Mouse (Mus musculus) bone marrow, adult 2 months (tissue): ENCODE measurements around the gene Ppp1r9b. TPM values are rescaled to one million over a fixed set of nuclear protein-coding genes. Genes with fewer than 3 reads are reported as not detected.

Experiments
- H3K27ac ChIP-seq: fragments of 200-500 bp; 2 replicates; pipeline ENCODE4 v1.5.1; 2012; ENCODE audit warnings: low read depth, mild to moderate bottlenecking, control low read depth, inconsistent platforms, low read length; ENCODE audit not compliant: control insufficient read depth, poor library complexity, insufficient read depth
- H3K4me1 ChIP-seq: fragments of 200-500 bp; 2 replicates; pipeline ENCODE4 v1.6.1; 2011; ENCODE audit warnings: low read length; ENCODE audit not compliant: control insufficient read depth, insufficient read depth
- H3K4me3 ChIP-seq: fragments of 200-500 bp; replicated peaks from 2 replicates; pipeline ENCODE3; 2011; ENCODE audit warnings: mild to moderate bottlenecking, low read depth, low read length, control low read depth; ENCODE audit not compliant: control insufficient read depth
- CTCF ChIP-seq: fragments of 200-500 bp; IDR thresholded peaks from 2 replicates; pipeline ENCODE4 v1.5.1; 2011; ENCODE audit warnings: low read length, control low read depth; ENCODE audit not compliant: control insufficient read depth, insufficient read depth
- POLR2A ChIP-seq: fragments of 200-500 bp; IDR thresholded peaks from 2 replicates; pipeline ENCODE4 v1.6.1; 2011; ENCODE audit warnings: low read depth, mild to moderate bottlenecking, control low read depth, low read length, borderline replicate concordance; ENCODE audit not compliant: control insufficient read depth
- WGBS: fragments of 180-500 bp; shearing (Covaris S2); methylation state at CpG from one replicate; pipeline ENCODE4 v1.1.7; 2018; 5-methylcytosine and 5-hydroxymethylcytosine counted together
- polyA plus RNA-seq: library from polyadenylated mRNA; stranded (reverse); fragments of >200 nt; gene quantifications from 2 replicates; pipeline ENCODE4 v1.2.4, GENCODE M21; 2011; ENCODE audit warnings: low replicate concordance; ENCODE audit not compliant: missing spikeins, insufficient read depth, insufficient read length

Ppp1r9b gene
- polyA plus RNA-seq, 1 experiment: 73.2 TPM

DNA sequence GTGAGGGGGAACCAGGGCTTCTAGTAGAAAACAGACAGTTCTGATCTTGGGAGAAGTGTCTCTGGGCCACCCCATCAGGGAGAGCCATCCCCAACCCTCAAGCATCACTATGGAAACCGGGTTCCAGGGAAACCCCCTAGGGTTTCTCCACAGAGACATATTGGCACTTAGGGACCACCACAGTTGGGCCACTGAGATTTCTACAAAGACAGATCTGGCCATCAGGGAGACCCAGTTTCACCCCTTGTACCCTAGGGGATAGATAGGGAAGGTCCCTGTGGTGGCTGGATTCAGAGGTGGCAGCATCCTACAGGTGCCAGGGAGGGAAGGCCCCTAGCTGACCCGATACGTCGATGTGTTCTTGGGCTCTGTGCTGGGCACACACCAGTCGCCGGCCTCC lies 36.0 kb downstream of the Ppp1r9b start:
- Histone ChIP-seq H3K4me1 (no peaks in the 10 kb centered on the region), H3K27ac (no peak overlapping the region), H3K4me3 (no peak overlapping the region)
- 88% methylated on average over 6 of the region's 6 CpGs for WGBS
- TF ChIP-seq POLR2A: no peak
- TF ChIP-seq CTCF: no peak

GRCm38 (mm10) chr11:95027850-95028470 lies 37.1 kb downstream of the Ppp1r9b start:
- no peak for TF ChIP-seq POLR2A
- no peak for TF ChIP-seq CTCF
- WGBS: 83% methylated on average over 13 of the region's 13 CpGs
- Histone ChIP-seq H3K4me1 (no peaks in the 10 kb centered on the region), H3K27ac (no peak overlapping the region), H3K4me3 (no peak overlapping the region)

GRCm38 (mm10) chr11:95032945-95033344 lies 42.1 kb downstream of the Ppp1r9b start:
- H3K27ac ChIP-seq: no peak overlapping the region
- H3K4me3 ChIP-seq: no peak overlapping the region
- 74% methylated on average over 6 of the region's 6 CpGs for WGBS
- TF ChIP-seq POLR2A (no peak), CTCF (no peak)
- H3K4me1 ChIP-seq: no peaks in the 10 kb centered on the region

GRCm38 (mm10) chr11:95033617-95034016 lies 42.8 kb downstream of the Ppp1r9b start:
- Histone ChIP-seq H3K4me3 (no peak overlapping the region), H3K27ac (no peak overlapping the region), H3K4me1 (no peaks in the 10 kb centered on the region)
- WGBS: 89% methylated on average over 14 of the region's 14 CpGs
- TF ChIP-seq POLR2A (no peak), CTCF (no peak)

DNA sequence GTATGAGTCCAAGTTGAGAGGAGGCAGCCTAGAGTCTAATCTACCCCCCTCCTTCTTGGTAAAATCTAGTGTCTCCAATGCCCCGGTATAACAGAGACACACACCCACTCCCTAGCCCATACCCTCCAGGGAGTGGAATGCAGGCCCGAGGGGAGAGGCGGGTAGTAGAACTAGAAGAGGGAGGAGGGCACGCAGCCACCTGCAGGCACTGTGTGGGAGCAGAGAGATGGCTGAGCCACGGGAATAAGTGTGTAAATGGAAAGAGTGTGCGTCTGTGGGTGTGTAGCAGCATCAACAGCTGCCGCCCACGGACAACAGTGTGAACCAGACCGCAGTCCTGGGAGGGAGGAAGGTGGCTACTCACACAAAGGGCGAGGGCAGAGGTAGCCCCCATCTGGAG lies 44.1 kb downstream of the Ppp1r9b start:
- no peak overlapping the region for H3K27ac ChIP-seq
- H3K4me3 ChIP-seq: no peak overlapping the region
- 75% methylated on average over 10 of the region's 10 CpGs for WGBS
- TF ChIP-seq CTCF: no peak
- no peak for TF ChIP-seq POLR2A
- H3K4me1 ChIP-seq: no peaks in the 10 kb centered on the region

- Histone ChIP-seq H3K4me1 (peaks cover 1% of the 10 kb centered on the region; the same call in 1 of the 2 replicates), H3K4me3 (no peak overlapping the region), H3K27ac (no peak overlapping the region)
- TF ChIP-seq CTCF (no peak), POLR2A (no peak)
- WGBS: 94% methylated on average over 5 of the region's 5 CpGs
These were observed 45.7 kb downstream of the Ppp1r9b start for GRCm38 (mm10) chr11:95036521-95036920.

- 74% methylated on average over 6 of the region's 6 CpGs for WGBS
- H3K4me1 ChIP-seq: peaks cover 1% of the 10 kb centered on the region; the same call in 1 of the 2 replicates
- no peak overlapping the region for H3K27ac ChIP-seq
- TF ChIP-seq POLR2A: no peak
- no peak for TF ChIP-seq CTCF
- no peak overlapping the region for H3K4me3 ChIP-seq
These were observed 46.5 kb downstream of the Ppp1r9b start for GRCm38 (mm10) chr11:95037306-95037705.

DNA sequence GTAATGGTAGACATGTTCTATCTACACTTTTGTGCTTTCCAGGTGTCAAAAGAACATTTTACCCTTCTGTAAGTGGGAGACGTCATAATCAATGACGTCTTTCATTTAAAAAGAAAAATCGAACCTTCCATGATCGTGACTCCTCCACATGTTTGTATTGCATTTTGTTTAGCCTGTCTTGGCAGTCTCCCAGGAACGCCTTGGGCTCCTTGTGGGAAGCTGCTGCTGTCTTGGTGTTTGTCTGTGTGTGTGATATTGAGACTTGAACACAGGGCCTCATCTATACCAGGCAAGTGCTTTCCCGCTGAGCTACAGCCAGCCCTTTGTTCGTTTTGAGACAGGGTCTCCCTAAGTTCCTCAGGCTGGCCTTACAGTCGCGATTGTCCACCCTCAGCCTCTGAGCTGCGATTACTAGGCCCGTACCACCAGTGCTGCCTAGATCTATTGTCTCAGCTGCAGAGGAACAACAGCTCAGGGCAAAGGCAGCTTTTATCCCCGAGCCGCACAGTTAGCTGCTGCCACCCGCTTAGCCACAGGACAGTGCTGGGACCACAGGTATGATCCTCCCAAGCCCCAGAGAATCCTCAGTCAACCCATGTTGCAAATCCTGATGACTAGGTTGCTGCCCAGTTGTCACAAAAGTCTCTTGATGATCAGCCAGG lies 47.5 kb downstream of the Ppp1r9b start:
- no peak overlapping the region for H3K27ac ChIP-seq
- H3K4me3 ChIP-seq: no peak overlapping the region
- WGBS: 86% methylated on average over 14 of the region's 14 CpGs
- H3K4me1 ChIP-seq: peaks cover 1% of the 10 kb centered on the region; the same call in 1 of the 2 replicates
- TF ChIP-seq CTCF (no peak), POLR2A (no peak)
